Comparison of ENCODE assay signal across 11 mouse cellular contexts in the genomic region with DNA sequence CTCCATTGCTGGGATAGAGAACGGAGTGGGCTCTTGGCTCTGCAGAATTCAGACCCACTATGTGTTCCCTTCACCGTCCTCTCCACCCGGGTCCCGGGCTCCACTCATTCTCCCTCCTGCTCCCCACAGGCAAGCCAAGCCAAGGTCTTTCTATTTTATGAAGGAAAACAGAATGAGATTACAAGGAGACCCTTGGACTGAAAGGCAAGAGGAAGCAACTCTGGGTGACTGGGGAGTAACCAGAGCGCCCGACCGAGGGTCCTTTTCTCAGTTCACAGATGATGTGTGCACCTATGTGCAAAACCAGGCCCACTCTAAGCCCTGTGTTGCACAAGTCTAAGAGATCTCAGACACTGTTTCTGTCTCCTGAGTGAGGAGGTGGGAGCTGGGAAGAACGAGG. TPM values are rescaled to one million over a fixed set of nuclear protein-coding genes. Genes with fewer than 3 reads are reported as not detected.
DNase-seq lines count a peak whose midpoint lies in the region; ATAC-seq and TF ChIP-seq lines count a peak whose summit lies in the region.
"Had no signal": no experiment of that assay in that cellular context is flagged by ENCODE, and none has a peak within 500 bp of the region (broad histone marks: within the 10 kb centered on the region; RNA-seq: fewer than 3 reads in every experiment).

No protein-coding gene starts in this region.

- ATAC-seq in heart, postnatal 0 days (ENCODE audit: insufficient read depth, low read depth), result no peak
- ATAC-seq in midbrain, embryonic 13.5 days, result no peak
- no peak for ATAC-seq in midbrain, postnatal 0 days (ENCODE audit: low FRiP score)
- ATAC-seq in stomach, embryonic 15.5 days (ENCODE audit: insufficient read depth, low FRiP score, low read depth), result no peak

- intact Hi-C loops in heart, postnatal 10 days (cut with DNase I), result loop anchor here (2.0 to 5.0 kb wide), 2 partner anchors 22 to 226 kb away; no protein-coding TSS in a partner anchor
- intact Hi-C loops in left cerebral cortex, postnatal 10 days (cut with DNase I), result loop anchor here (2.0 kb wide), 1 partner anchor 108 kb away; the partner anchor contains the start of gene Igfbp4

- H3K4me3 ChIP-seq in heart, postnatal 0 days (ENCODE audit: low read depth, low read length), result no peak overlapping the region
- no peak overlapping the region for H3K4me3 ChIP-seq in midbrain, embryonic 13.5 days (replicated peaks)
- H3K4me3 ChIP-seq in midbrain, postnatal 0 days (ENCODE audit: low read depth, low read length), result no peak overlapping the region
- no peak overlapping the region for H3K4me3 ChIP-seq in stomach, embryonic 15.5 days (replicated peaks)

- DNase-seq in heart, postnatal 0 days (ENCODE audit: low spot score), result no peak
- no peak for DNase-seq in heart, postnatal 10 days
- no peak for DNase-seq in midbrain, postnatal 0 days (ENCODE audit: low spot score)
- DNase-seq in induced T-regulatory cell, adult 2 months (ENCODE audit: low read depth), result peak; percentile 44
- DNase-seq in left cerebral cortex, postnatal 10 days (ENCODE audit: extremely low spot score in 1 of 2, low spot score in 2 of 2), result no peak
- DNase-seq: adrenal gland, adult 2 months; cerebellum, adult 11-12 months had no signal

- TF ChIP-seq EP300 in heart, postnatal 0 days (IDR thresholded peaks at IDR 0.05; ENCODE audit: low read depth), result no peak

- H3K27ac ChIP-seq in heart, postnatal 0 days (ENCODE audit: low read depth), result 0 out of 2 replicates have a peak overlapping the region, but pooled peaks have one; percentile 57
- H3K27ac ChIP-seq in midbrain, embryonic 13.5 days, result no peak overlapping the region
- no peak overlapping the region for H3K27ac ChIP-seq in midbrain, postnatal 0 days (ENCODE audit: low read depth, low read length)
- H3K27ac ChIP-seq in stomach, embryonic 15.5 days, result peak overlapping the region; percentile 95
- H3K27ac ChIP-seq: macrophage had no signal

- H3K4me2 ChIP-seq in heart, postnatal 0 days (ENCODE audit: low read depth, low read length), result peak overlapping the region; percentile 16; the same call in 1 of the 2 replicates
- no peak overlapping the region for H3K4me2 ChIP-seq in midbrain, embryonic 13.5 days (replicated peaks)
- no peak overlapping the region for H3K4me2 ChIP-seq in midbrain, postnatal 0 days (ENCODE audit: low read depth, low read length, poor library complexity, severe bottlenecking)
- H3K4me2 ChIP-seq in stomach, embryonic 15.5 days, result peak overlapping the region; percentile 6; the same call in 1 of the 2 replicates

- 67% methylated on average over 8 of the region's 8 CpGs for WGBS in heart, postnatal 0 days
- WGBS in midbrain, embryonic 13.5 days, result 71% methylated on average over 8 of the region's 8 CpGs
- WGBS in midbrain, postnatal 0 days, result 75% methylated on average over 8 of the region's 8 CpGs
- WGBS in stomach, embryonic 15.5 days, result 47% methylated on average over 8 of the region's 8 CpGs

- no peaks in the 10 kb centered on the region for H3K9me3 ChIP-seq in heart, postnatal 0 days (replicated peaks; ENCODE audit: control insufficient read depth, low read length)
- no peaks in the 10 kb centered on the region for H3K9me3 ChIP-seq in midbrain, embryonic 13.5 days
- H3K9me3 ChIP-seq in midbrain, postnatal 0 days (ENCODE audit: low read length), result no peaks in the 10 kb centered on the region
- no peaks in the 10 kb centered on the region for H3K9me3 ChIP-seq in stomach, embryonic 15.5 days

- no peak for TF ChIP-seq CTCF in heart, postnatal 0 days (IDR thresholded peaks at IDR 0.05; ENCODE audit: low read depth)
- TF ChIP-seq CTCF in midbrain, postnatal 0 days (IDR thresholded peaks at IDR 0.05), result no peak

- no peak overlapping the region for H3K9ac ChIP-seq in heart, postnatal 0 days (replicated peaks; ENCODE audit: low read depth, low read length)
- 0 out of 2 replicates have a peak overlapping the region, but pooled peaks have one; percentile 3 for H3K9ac ChIP-seq in midbrain, embryonic 13.5 days (replicated peaks)
- H3K9ac ChIP-seq in midbrain, postnatal 0 days (replicated peaks; ENCODE audit: low read length, poor library complexity, severe bottlenecking), result no peak overlapping the region
- H3K9ac ChIP-seq in stomach, embryonic 15.5 days, result no peak overlapping the region

- 0 out of 2 replicates have a peak, but pooled peaks cover 10% of the 10 kb centered on the region for H3K27me3 ChIP-seq in heart, postnatal 0 days (ENCODE audit: control insufficient read depth, insufficient read depth, low read length)
- no peaks in the 10 kb centered on the region; the same call in 1 of the 2 replicates for H3K27me3 ChIP-seq in midbrain, embryonic 13.5 days
- H3K27me3 ChIP-seq in midbrain, postnatal 0 days (ENCODE audit: insufficient read depth, low read length), result no peaks in the 10 kb centered on the region
- H3K27me3 ChIP-seq in stomach, embryonic 15.5 days (replicated peaks), result 0 out of 2 replicates have a peak, but pooled peaks cover 3% of the 10 kb centered on the region

- no peaks in the 10 kb centered on the region for H3K36me3 ChIP-seq in heart, postnatal 0 days (replicated peaks; ENCODE audit: control insufficient read depth, insufficient read depth, low read length)
- H3K36me3 ChIP-seq in midbrain, embryonic 13.5 days, result no peaks in the 10 kb centered on the region
- no peaks in the 10 kb centered on the region for H3K36me3 ChIP-seq in midbrain, postnatal 0 days (ENCODE audit: insufficient read depth, low read length)
- no peaks in the 10 kb centered on the region for H3K36me3 ChIP-seq in stomach, embryonic 15.5 days

- peaks cover 30% of the 10 kb centered on the region for H3K4me1 ChIP-seq in heart, postnatal 0 days (ENCODE audit: control insufficient read depth, insufficient read depth)
- H3K4me1 ChIP-seq in midbrain, embryonic 13.5 days (replicated peaks), result peaks cover 31% of the 10 kb centered on the region
- no peaks in the 10 kb centered on the region for H3K4me1 ChIP-seq in midbrain, postnatal 0 days (ENCODE audit: insufficient read depth, low read length)
- peaks cover 24% of the 10 kb centered on the region for H3K4me1 ChIP-seq in stomach, embryonic 15.5 days

RNA-seq across cellular contexts. Expression of gene Ccr7, which starts 6.5 kb away (rescaled TPM):
- 0.73 TPM in 1 of 2 replicates, not detected in the other for total RNA-seq in heart, postnatal 0 days (2014; rRNA removed; ENCODE audit: low replicate concordance)
- 0.11 TPM in 2 replicates for polyA plus RNA-seq in heart, postnatal 0 days (2015; fragmentation: Nextera tagmentation; extraction: Ambion mirVana)
- total RNA-seq in heart, postnatal 10 days (2021), result under 1 TPM; 0.42 to 0.62 TPM
- polyA plus RNA-seq in midbrain, embryonic 13.5 days (2015; fragmentation: Nextera tagmentation; extraction: Ambion mirVana), result not detected in 2 replicates
- not detected in 2 replicates for total RNA-seq in midbrain, postnatal 0 days (2014; rRNA removed)
- polyA plus RNA-seq in midbrain, postnatal 0 days (2015; fragmentation: Nextera tagmentation; extraction: Ambion mirVana), result not detected in 2 replicates
- 0.21 and 0.27 TPM in 2 replicates for polyA plus RNA-seq in stomach, embryonic 15.5 days (2015; fragmentation: Nextera tagmentation; extraction: Ambion mirVana)
- not detected for total RNA-seq in left cerebral cortex, postnatal 10 days (2021)
- total RNA-seq: layer of hippocampus, postnatal 10 days had no signal

RNA-seq across cellular contexts. Expression of gene Tns4, which starts 59.3 kb away (rescaled TPM):
- 0.69 TPM in 1 of 2 replicates, not detected in the other for total RNA-seq in heart, postnatal 0 days (2014; rRNA removed; ENCODE audit: low replicate concordance)
- 0.05 and 0.12 TPM in 2 replicates for polyA plus RNA-seq in heart, postnatal 0 days (2015; fragmentation: Nextera tagmentation; extraction: Ambion mirVana)
- total RNA-seq in heart, postnatal 10 days (2021), result under 1 TPM; 0.12 TPM
- 0.10 and 0.16 TPM in 2 replicates for polyA plus RNA-seq in midbrain, embryonic 13.5 days (2015; fragmentation: Nextera tagmentation; extraction: Ambion mirVana)
- total RNA-seq in midbrain, postnatal 0 days (2014; rRNA removed), result 0.38 TPM in 2 replicates
- polyA plus RNA-seq in midbrain, postnatal 0 days (2015; fragmentation: Nextera tagmentation; extraction: Ambion mirVana), result 0.17 and 0.26 TPM in 2 replicates
- 1.4 and 1.5 TPM in 2 replicates for polyA plus RNA-seq in stomach, embryonic 15.5 days (2015; fragmentation: Nextera tagmentation; extraction: Ambion mirVana)
- under 1 TPM in 1 of 2 experiments, not detected in 1; 0.51 TPM for total RNA-seq in left cerebral cortex, postnatal 10 days (2021)

Comparison
In these comparisons a context has a peak if more than half of its experiments do, and no peak if none do; other contexts are left out.
1. H3K27ac ChIP-seq: peak in heart, postnatal 0 days (single experiment) and stomach, embryonic 15.5 days (single experiment); none in midbrain, embryonic 13.5 days (single experiment) and midbrain, postnatal 0 days (single experiment).
2. H3K4me2 ChIP-seq: peak in heart, postnatal 0 days (single experiment) and stomach, embryonic 15.5 days (single experiment); none in midbrain, embryonic 13.5 days (single experiment) and midbrain, postnatal 0 days (single experiment).